Mouse (Mus musculus) hindbrain, embryonic 16.5 days (tissue): Measurements from ENCODE around the gene Txnrd2. TPM values are rescaled to one million over a fixed set of nuclear protein-coding genes. Genes with fewer than 3 reads are reported as not detected.

Experiments
- ATAC-seq: fragments of 200-750 bp; cut with Nextera tagmentation; 2 replicates; pipeline ENCODE4 v1.8.0; 2017; ENCODE audit warnings: moderate TSS enrichment, moderate library complexity
- H3K27ac ChIP-seq: fragments of 300-500 bp; sonication (generic); 2 replicates; pipeline ENCODE4 v1.5.1; 2014; ENCODE audit warnings: low read depth, mild to moderate bottlenecking, control low read depth, low read length, moderate library complexity
- H3K27me3 ChIP-seq: fragments of 300-500 bp; sonication (generic); replicated peaks from 2 replicates; pipeline ENCODE4 v1.6.1; 2014; ENCODE audit warnings: low read length; ENCODE audit not compliant: control insufficient read depth, insufficient read depth
- H3K36me3 ChIP-seq: fragments of 300-500 bp; sonication (generic); 2 replicates; pipeline ENCODE4 v1.6.1; 2014; ENCODE audit warnings: mild to moderate bottlenecking, low read length, moderate library complexity, mixed read lengths; ENCODE audit not compliant: control insufficient read depth, insufficient read depth
- H3K4me1 ChIP-seq: fragments of 300-500 bp; sonication (generic); 2 replicates; pipeline ENCODE4 v1.6.1; 2014; ENCODE audit warnings: low read depth, low read length; ENCODE audit not compliant: control insufficient read depth, insufficient read depth
- H3K4me2 ChIP-seq: fragments of 300-500 bp; sonication (generic); 2 replicates; pipeline ENCODE4 v1.6.1; 2014; ENCODE audit warnings: mild to moderate bottlenecking, low read length, control low read depth, moderate library complexity
- H3K4me3 ChIP-seq: fragments of 300-500 bp; sonication (generic); 2 replicates; pipeline ENCODE4 v1.5.1; 2014; ENCODE audit warnings: mild to moderate bottlenecking, low read length, control low read depth, moderate library complexity
- H3K9ac ChIP-seq: fragments of 300-500 bp; sonication (generic); 2 replicates; pipeline ENCODE4 v1.6.1; 2014; ENCODE audit warnings: low read depth, mild to moderate bottlenecking, control low read depth, low read length, moderate library complexity
- H3K9me3 ChIP-seq: fragments of 300-500 bp; sonication (generic); 2 replicates; pipeline ENCODE4 v1.6.1; 2014; ENCODE audit warnings: mild to moderate bottlenecking, low read length, moderate library complexity; ENCODE audit not compliant: control insufficient read depth
- WGBS: fragments of 180-500 bp; shearing (Covaris S2); extraction: QIAGEN DNeasy Blood & Tissue Kit; methylation state at CpG from one replicate; pipeline ENCODE4 v1.1.7; 2014; 5-methylcytosine and 5-hydroxymethylcytosine counted together
- polyA plus RNA-seq: library from polyadenylated mRNA; unstranded; fragments of >200 nt; fragmentation: Nextera tagmentation; extraction: Ambion mirVana; gene quantifications from 2 replicates; pipeline ENCODE4 v1.2.1, GENCODE M21; 2015

The Txnrd2 gene
- 37.5 and 40.6 TPM in 2 replicates for polyA plus RNA-seq

- under 1% methylated on average over 50 of the region's 52 CpGs for WGBS
- Histone ChIP-seq H3K9ac (peak within 1 kb of the TSS; percentile 96), H3K4me2 (peak within 1 kb of the TSS; percentile 87), H3K9me3 (no peaks in the 10 kb centered on the region), H3K27me3 (no peaks in the 10 kb centered on the region), H3K36me3 (peaks cover 2% of the 10 kb centered on the region; the same call in 1 of the 2 replicates), H3K4me3 (peak within 1 kb of the TSS; percentile 93), H3K27ac (peak within 1 kb of the TSS; percentile 84), H3K4me1 (peaks cover 27% of the 10 kb centered on the region)
- peak; percentile 84 for ATAC-seq
Measured at GRCm38 (mm10) chr16:18426215-18426791, at the start of gene Txnrd2. Txnrd2 (plus strand) TSS chr16:18426384.

GRCm38 (mm10) chr16:18377203-18377602 is 49.0 kb upstream of the Txnrd2 start:
- Histone ChIP-seq H3K27me3 (no peaks in the 10 kb centered on the region), H3K9ac (no peak overlapping the region), H3K36me3 (0 out of 2 replicates have a peak, but pooled peaks cover under 1% of the 10 kb centered on the region), H3K4me2 (no peak overlapping the region), H3K4me1 (peaks cover 31% of the 10 kb centered on the region), H3K4me3 (no peak overlapping the region), H3K9me3 (no peaks in the 10 kb centered on the region), H3K27ac (no peak overlapping the region)
- 18% methylated on average over 3 of the region's 3 CpGs for WGBS
- no peak for ATAC-seq

- H3K4me1 ChIP-seq, result peaks cover 39% of the 10 kb centered on the region
- ATAC-seq, result no peak
- H3K9me3 ChIP-seq, result no peaks in the 10 kb centered on the region
- WGBS, result 52% methylated on average over 1 of the region's 1 CpGs
- no peak overlapping the region for H3K4me2 ChIP-seq
- H3K9ac ChIP-seq, result no peak overlapping the region
- no peak overlapping the region for H3K4me3 ChIP-seq
- no peaks in the 10 kb centered on the region for H3K36me3 ChIP-seq
- H3K27me3 ChIP-seq, result no peaks in the 10 kb centered on the region
- H3K27ac ChIP-seq, result no peak overlapping the region
Measured at GRCm38 (mm10) chr16:18378489-18378888, 47.7 kb upstream of the Txnrd2 start.

GRCm38 (mm10) chr16:18379338-18380001 is 46.7 kb upstream of the Txnrd2 start:
- no peaks in the 10 kb centered on the region for H3K9me3 ChIP-seq
- peak; percentile 17; the same call in 1 of the 2 replicates for ATAC-seq
- H3K27me3 ChIP-seq, result no peaks in the 10 kb centered on the region
- H3K27ac ChIP-seq, result peak overlapping the region; percentile 48
- 48% methylated on average over 8 of the region's 8 CpGs for WGBS
- peaks cover 46% of the 10 kb centered on the region for H3K4me1 ChIP-seq
- no peak overlapping the region; the same call in 1 of the 2 replicates for H3K9ac ChIP-seq
- H3K4me2 ChIP-seq, result no peak overlapping the region
- no peaks in the 10 kb centered on the region for H3K36me3 ChIP-seq
- no peak overlapping the region for H3K4me3 ChIP-seq

GRCm38 (mm10) chr16:18380495-18381063 is 45.6 kb upstream of the Txnrd2 start:
- Histone ChIP-seq H3K27me3 (no peaks in the 10 kb centered on the region), H3K27ac (peak overlapping the region; percentile 48), H3K9me3 (no peaks in the 10 kb centered on the region), H3K4me2 (no peak overlapping the region), H3K36me3 (no peaks in the 10 kb centered on the region), H3K4me3 (no peak overlapping the region), H3K4me1 (peaks cover 46% of the 10 kb centered on the region), H3K9ac (no peak overlapping the region)
- peak; percentile 82 for ATAC-seq
- 5% methylated on average over 6 of the region's 6 CpGs for WGBS

- 42% methylated on average over 6 of the region's 6 CpGs for WGBS
- H3K9me3 ChIP-seq, result no peaks in the 10 kb centered on the region
- peak overlapping the region; percentile 41 for H3K27ac ChIP-seq
- no peak overlapping the region for H3K4me2 ChIP-seq
- no peaks in the 10 kb centered on the region for H3K36me3 ChIP-seq
- no peaks in the 10 kb centered on the region for H3K27me3 ChIP-seq
- ATAC-seq, result peak; percentile 14; the same call in 1 of the 2 replicates
- H3K4me3 ChIP-seq, result no peak overlapping the region
- H3K9ac ChIP-seq, result no peak overlapping the region
- H3K4me1 ChIP-seq, result peaks cover 47% of the 10 kb centered on the region
Measured at GRCm38 (mm10) chr16:18381621-18382258, 44.4 kb upstream of the Txnrd2 start.

- H3K9ac ChIP-seq, result no peak overlapping the region
- no peaks in the 10 kb centered on the region for H3K9me3 ChIP-seq
- H3K27ac ChIP-seq, result no peak overlapping the region
- no peak overlapping the region for H3K4me3 ChIP-seq
- H3K36me3 ChIP-seq, result no peaks in the 10 kb centered on the region
- peaks cover 60% of the 10 kb centered on the region for H3K4me1 ChIP-seq
- no peak for ATAC-seq
- H3K27me3 ChIP-seq, result no peaks in the 10 kb centered on the region
- 71% methylated on average over 9 of the region's 9 CpGs for WGBS
- no peak overlapping the region for H3K4me2 ChIP-seq
Measured at GRCm38 (mm10) chr16:18383045-18383726, 43.0 kb upstream of the Txnrd2 start.

GRCm38 (mm10) chr16:18383756-18384155 is 42.4 kb upstream of the Txnrd2 start:
- H3K4me3 ChIP-seq, result no peak overlapping the region
- H3K36me3 ChIP-seq, result no peaks in the 10 kb centered on the region
- H3K4me2 ChIP-seq, result no peak overlapping the region
- peaks cover 64% of the 10 kb centered on the region for H3K4me1 ChIP-seq
- H3K9ac ChIP-seq, result no peak overlapping the region
- no peaks in the 10 kb centered on the region for H3K27me3 ChIP-seq
- ATAC-seq, result no peak
- no peak overlapping the region for H3K27ac ChIP-seq
- WGBS, result 4% methylated on average over 3 of the region's 3 CpGs
- no peaks in the 10 kb centered on the region for H3K9me3 ChIP-seq
